24 mouse cellular contexts compared by ENCODE assay signal in genomic region chr17:8605921-8606320, GRCm38 (mm10). TPM values are rescaled to one million over a fixed set of nuclear protein-coding genes. Genes with fewer than 3 reads are reported as not detected.
"Had no signal": no experiment of that assay in that cellular context is flagged by ENCODE, and none has a peak within 500 bp of the region (broad histone marks: within the 10 kb centered on the region; RNA-seq: fewer than 3 reads in every experiment).

No protein-coding gene starts in this region.

- H3K4me2 ChIP-seq: neural tube, embryonic 13.5 days; neural tube, embryonic 15.5 days; stomach, embryonic 15.5 days had no signal

- H3K9me3 ChIP-seq: neural tube, embryonic 13.5 days; neural tube, embryonic 15.5 days; stomach, embryonic 15.5 days had no signal

- H3K4me3 ChIP-seq: neural tube, embryonic 13.5 days; neural tube, embryonic 15.5 days; stomach, embryonic 15.5 days had no signal

- DNase-seq: retina, postnatal 1 day; right cerebral cortex, adult 18-20 months; right cerebral cortex, postnatal 14 days; right cerebral cortex, postnatal 25 days; right cerebral cortex, postnatal 4 days; spleen, adult 18-20 months; thymus, adult 18-20 months; thymus, adult 2 months; thymus, postnatal 14 days; thymus, postnatal 25 days; thymus, postnatal 36 days; thymus, postnatal 4 days had no signal

- H3K27me3 ChIP-seq: neural tube, embryonic 13.5 days; neural tube, embryonic 15.5 days had no signal

- H3K27ac ChIP-seq: neural tube, embryonic 13.5 days; neural tube, embryonic 15.5 days; stomach, embryonic 15.5 days had no signal

- H3K36me3 ChIP-seq: neural tube, embryonic 13.5 days; neural tube, embryonic 15.5 days; stomach, embryonic 15.5 days had no signal

- H3K4me1 ChIP-seq: neural tube, embryonic 13.5 days; neural tube, embryonic 15.5 days; stomach, embryonic 15.5 days had no signal

- H3K9ac ChIP-seq: neural tube, embryonic 13.5 days; neural tube, embryonic 15.5 days; stomach, embryonic 15.5 days had no signal

RNA-seq across cellular contexts. Expression of gene Gm17087, which starts 39.2 kb away (rescaled TPM):
- total RNA-seq: neutrophil, adult 5-6 weeks had no signal
- polyA plus RNA-seq: neural tube, embryonic 13.5 days; neural tube, embryonic 14.5 days; neural tube, embryonic 15.5 days; small intestine, adult 2 months; spleen, adult 2 months; stomach, embryonic 14.5 days; stomach, embryonic 16.5 days; testis, adult 2 months; thymus, adult 2 months; thymus, postnatal 0 days; urinary bladder, adult 2 months had no signal
